Mouse (Mus musculus) bone marrow macrophage, adult 2 months (primary cell): ENCODE measurements around the gene Nubp1.

ENCODE experiments used
- CTCF ChIP-seq: IDR thresholded peaks from 2 replicates; pipeline ENCODE4 v1.5.1; 2012; ENCODE audit warnings: low read depth, mild to moderate bottlenecking, low read length, moderate library complexity
- POLR2A ChIP-seq: IDR thresholded peaks from 2 replicates; pipeline ENCODE4 v1.6.1; 2012; ENCODE audit warnings: mild to moderate bottlenecking, low read depth, low read length, borderline replicate concordance

DNA sequence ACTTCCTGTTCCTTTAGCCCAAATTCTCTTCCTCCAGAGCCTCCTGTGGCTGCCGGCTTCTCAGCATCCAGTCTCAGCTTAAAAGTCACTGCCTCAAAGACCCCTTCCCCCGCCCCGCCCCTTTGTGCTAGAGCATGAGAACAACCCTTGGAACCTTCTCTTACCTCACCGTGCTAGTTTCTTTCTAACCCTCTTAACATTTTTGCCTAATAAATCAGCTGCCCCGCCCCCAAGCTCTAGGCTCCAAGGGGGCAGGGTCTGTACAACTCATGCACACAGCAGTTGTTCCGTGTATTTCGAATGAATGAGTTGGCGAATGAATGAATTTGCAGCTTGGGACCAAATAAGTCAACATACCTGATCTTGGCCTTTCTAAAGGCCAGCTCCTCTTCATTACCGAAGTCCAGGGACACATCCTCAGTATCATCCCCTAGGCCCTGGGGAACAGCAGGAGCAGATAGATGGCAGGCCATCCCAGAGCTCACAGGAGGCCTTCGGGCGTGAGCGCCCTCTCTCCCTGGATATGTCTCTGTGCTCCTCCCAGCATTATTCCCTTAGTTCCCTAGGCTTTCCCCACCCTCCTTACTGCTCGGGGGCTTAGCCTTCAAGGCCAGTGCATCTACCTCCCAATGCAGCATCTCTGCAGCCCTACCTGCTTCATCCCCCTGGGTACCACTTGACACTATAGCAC is 35.0 kb downstream of the Nubp1 start:
- TF ChIP-seq CTCF (no peak), POLR2A (no peak)
